Mouse (Mus musculus): ENCODE measurements at regions not wholly inside any gene's neighbourhood (a gene's known extent, or its start where the extent isn't known, plus 50 kb on each side); places are given as distances from the start of the nearest gene placed in this dataset.

- no peak overlapping the region for H3K9ac ChIP-seq (ENCODE audit: low read depth, low read length)
- no peak overlapping the region for H3K4me2 ChIP-seq (ENCODE audit: low read depth, low read length)
- WGBS, result 44% methylated on average over 1 of the region's 1 CpGs
- no peak overlapping the region for H3K27ac ChIP-seq (ENCODE audit: low read length)
- H3K4me1 ChIP-seq (ENCODE audit: control insufficient read depth, insufficient read depth, low read length), result no peaks in the 10 kb centered on the region
- no peaks in the 10 kb centered on the region for H3K27me3 ChIP-seq (replicated peaks; ENCODE audit: control insufficient read depth, insufficient read depth, low read length)
- no peaks in the 10 kb centered on the region for H3K36me3 ChIP-seq (ENCODE audit: control insufficient read depth, insufficient read depth, low read length)
- H3K4me3 ChIP-seq (ENCODE audit: low read length), result no peak overlapping the region
- ATAC-seq, result no peak
- H3K9me3 ChIP-seq (ENCODE audit: control insufficient read depth, low read length), result no peaks in the 10 kb centered on the region
Observed at GRCm38 (mm10) chr15:67557304-67557703, 1056.6 kb upstream of the Lrrc6 start.

- H3K4me1 ChIP-seq (ENCODE audit: control insufficient read depth, insufficient read depth, low read length), result no peaks in the 10 kb centered on the region
- no peaks in the 10 kb centered on the region for H3K36me3 ChIP-seq (ENCODE audit: control insufficient read depth, insufficient read depth, low read length)
- no peaks in the 10 kb centered on the region for H3K27me3 ChIP-seq (replicated peaks; ENCODE audit: control insufficient read depth, insufficient read depth, low read length)
- no peak overlapping the region for H3K9ac ChIP-seq (ENCODE audit: low read depth, low read length)
- H3K9me3 ChIP-seq (ENCODE audit: control insufficient read depth, low read length), result no peaks in the 10 kb centered on the region
- H3K27ac ChIP-seq (ENCODE audit: low read length), result no peak overlapping the region
- H3K4me2 ChIP-seq (ENCODE audit: low read depth, low read length), result no peak overlapping the region
- H3K4me3 ChIP-seq (ENCODE audit: low read length), result no peak overlapping the region
- WGBS, result 72% methylated on average over 2 of the region's 2 CpGs
- no peak for ATAC-seq
Observed at GRCm38 (mm10) chr15:67551911-67552310, 1051.2 kb upstream of the Lrrc6 start.

- Histone ChIP-seq H3K27ac (ENCODE audit: low read length) (no peak overlapping the region), H3K9ac (ENCODE audit: low read depth, low read length) (no peak overlapping the region), H3K4me1 (ENCODE audit: control insufficient read depth, insufficient read depth, low read length) (no peaks in the 10 kb centered on the region), H3K27me3 (replicated peaks; ENCODE audit: control insufficient read depth, insufficient read depth, low read length) (no peaks in the 10 kb centered on the region), H3K36me3 (ENCODE audit: control insufficient read depth, insufficient read depth, low read length) (no peaks in the 10 kb centered on the region), H3K4me3 (ENCODE audit: low read length) (no peak overlapping the region), H3K9me3 (ENCODE audit: control insufficient read depth, low read length) (no peaks in the 10 kb centered on the region), H3K4me2 (ENCODE audit: low read depth, low read length) (no peak overlapping the region)
- 84% methylated on average over 1 of the region's 1 CpGs for WGBS
- ATAC-seq, result no peak
Observed at GRCm38 (mm10) chr15:67546896-67547400, 1046.2 kb upstream of the Lrrc6 start.

GRCm38 (mm10) chr15:67545745-67546144, 1045.0 kb upstream of the Lrrc6 start:
- no peaks in the 10 kb centered on the region for H3K36me3 ChIP-seq (ENCODE audit: control insufficient read depth, insufficient read depth, low read length)
- H3K27ac ChIP-seq (ENCODE audit: low read length), result no peak overlapping the region
- ATAC-seq, result no peak
- no peak overlapping the region for H3K4me2 ChIP-seq (ENCODE audit: low read depth, low read length)
- no peak overlapping the region for H3K4me3 ChIP-seq (ENCODE audit: low read length)
- H3K9ac ChIP-seq (ENCODE audit: low read depth, low read length), result no peak overlapping the region
- H3K27me3 ChIP-seq (replicated peaks; ENCODE audit: control insufficient read depth, insufficient read depth, low read length), result no peaks in the 10 kb centered on the region
- H3K4me1 ChIP-seq (ENCODE audit: control insufficient read depth, insufficient read depth, low read length), result no peaks in the 10 kb centered on the region
- 90% methylated on average over 6 of the region's 6 CpGs for WGBS
- H3K9me3 ChIP-seq (ENCODE audit: control insufficient read depth, low read length), result no peaks in the 10 kb centered on the region

- H3K36me3 ChIP-seq (ENCODE audit: control insufficient read depth, insufficient read depth, low read length), result no peaks in the 10 kb centered on the region
- no peak overlapping the region for H3K9ac ChIP-seq (ENCODE audit: low read depth, low read length)
- no peak for ATAC-seq
- no peaks in the 10 kb centered on the region for H3K4me1 ChIP-seq (ENCODE audit: control insufficient read depth, insufficient read depth, low read length)
- no peaks in the 10 kb centered on the region for H3K9me3 ChIP-seq (ENCODE audit: control insufficient read depth, low read length)
- H3K27me3 ChIP-seq (replicated peaks; ENCODE audit: control insufficient read depth, insufficient read depth, low read length), result no peaks in the 10 kb centered on the region
- H3K4me3 ChIP-seq (ENCODE audit: low read length), result no peak overlapping the region
- H3K4me2 ChIP-seq (ENCODE audit: low read depth, low read length), result no peak overlapping the region
- no peak overlapping the region for H3K27ac ChIP-seq (ENCODE audit: low read length)
Observed at GRCm38 (mm10) chr15:67513722-67514121, 1013.0 kb upstream of the Lrrc6 start.

GRCm38 (mm10) chr15:67495001-67495658, 994.4 kb upstream of the Lrrc6 start:
- no peak overlapping the region for H3K9ac ChIP-seq (ENCODE audit: low read depth, low read length)
- no peak overlapping the region for H3K27ac ChIP-seq (ENCODE audit: low read length)
- no peaks in the 10 kb centered on the region for H3K4me1 ChIP-seq (ENCODE audit: control insufficient read depth, insufficient read depth, low read length)
- WGBS, result 82% methylated on average over 7 of the region's 7 CpGs
- H3K4me2 ChIP-seq (ENCODE audit: low read depth, low read length), result no peak overlapping the region
- no peak for ATAC-seq
- no peaks in the 10 kb centered on the region for H3K27me3 ChIP-seq (replicated peaks; ENCODE audit: control insufficient read depth, insufficient read depth, low read length)
- no peaks in the 10 kb centered on the region for H3K9me3 ChIP-seq (ENCODE audit: control insufficient read depth, low read length)
- no peaks in the 10 kb centered on the region for H3K36me3 ChIP-seq (ENCODE audit: control insufficient read depth, insufficient read depth, low read length)
- no peak overlapping the region for H3K4me3 ChIP-seq (ENCODE audit: low read length)

- H3K9ac ChIP-seq (ENCODE audit: low read depth, low read length), result no peak overlapping the region
- no peaks in the 10 kb centered on the region for H3K9me3 ChIP-seq (ENCODE audit: control insufficient read depth, low read length)
- no peak overlapping the region for H3K27ac ChIP-seq (ENCODE audit: low read length)
- no peak overlapping the region for H3K4me3 ChIP-seq (ENCODE audit: low read length)
- H3K4me1 ChIP-seq (ENCODE audit: control insufficient read depth, insufficient read depth, low read length), result no peaks in the 10 kb centered on the region
- H3K36me3 ChIP-seq (ENCODE audit: control insufficient read depth, insufficient read depth, low read length), result no peaks in the 10 kb centered on the region
- ATAC-seq, result no peak
- no peak overlapping the region for H3K4me2 ChIP-seq (ENCODE audit: low read depth, low read length)
- no peaks in the 10 kb centered on the region for H3K27me3 ChIP-seq (replicated peaks; ENCODE audit: control insufficient read depth, insufficient read depth, low read length)
- 74% methylated on average over 2 of the region's 2 CpGs for WGBS
Observed at GRCm38 (mm10) chr15:67481733-67482132, 981.0 kb upstream of the Lrrc6 start.

GRCm38 (mm10) chr15:67474325-67474724, 973.6 kb upstream of the Lrrc6 start:
- no peak overlapping the region for H3K27ac ChIP-seq (ENCODE audit: low read length)
- H3K27me3 ChIP-seq (replicated peaks; ENCODE audit: control insufficient read depth, insufficient read depth, low read length), result no peaks in the 10 kb centered on the region
- no peaks in the 10 kb centered on the region for H3K36me3 ChIP-seq (ENCODE audit: control insufficient read depth, insufficient read depth, low read length)
- no peaks in the 10 kb centered on the region for H3K9me3 ChIP-seq (ENCODE audit: control insufficient read depth, low read length)
- H3K4me1 ChIP-seq (ENCODE audit: control insufficient read depth, insufficient read depth, low read length), result no peaks in the 10 kb centered on the region
- H3K9ac ChIP-seq (ENCODE audit: low read depth, low read length), result no peak overlapping the region
- no peak overlapping the region for H3K4me3 ChIP-seq (ENCODE audit: low read length)
- peak; percentile 56; the same call in 1 of the 2 replicates for ATAC-seq
- WGBS, result 79% methylated on average over 5 of the region's 5 CpGs
- no peak overlapping the region for H3K4me2 ChIP-seq (ENCODE audit: low read depth, low read length)

GRCm38 (mm10) chr15:67472979-67473378, 972.3 kb upstream of the Lrrc6 start:
- H3K4me1 ChIP-seq (ENCODE audit: control insufficient read depth, insufficient read depth, low read length), result no peaks in the 10 kb centered on the region
- no peaks in the 10 kb centered on the region for H3K27me3 ChIP-seq (replicated peaks; ENCODE audit: control insufficient read depth, insufficient read depth, low read length)
- H3K36me3 ChIP-seq (ENCODE audit: control insufficient read depth, insufficient read depth, low read length), result no peaks in the 10 kb centered on the region
- H3K4me3 ChIP-seq (ENCODE audit: low read length), result no peak overlapping the region
- H3K27ac ChIP-seq (ENCODE audit: low read length), result no peak overlapping the region
- H3K9me3 ChIP-seq (ENCODE audit: control insufficient read depth, low read length), result no peaks in the 10 kb centered on the region
- no peak overlapping the region for H3K4me2 ChIP-seq (ENCODE audit: low read depth, low read length)
- no peak overlapping the region for H3K9ac ChIP-seq (ENCODE audit: low read depth, low read length)
- ATAC-seq, result no peak

- Histone ChIP-seq H3K9me3 (ENCODE audit: control insufficient read depth, low read length) (no peaks in the 10 kb centered on the region), H3K4me2 (ENCODE audit: low read depth, low read length) (no peak overlapping the region), H3K4me3 (ENCODE audit: low read length) (no peak overlapping the region), H3K4me1 (ENCODE audit: control insufficient read depth, insufficient read depth, low read length) (no peaks in the 10 kb centered on the region), H3K36me3 (ENCODE audit: control insufficient read depth, insufficient read depth, low read length) (no peaks in the 10 kb centered on the region), H3K9ac (ENCODE audit: low read depth, low read length) (no peak overlapping the region), H3K27me3 (replicated peaks; ENCODE audit: control insufficient read depth, insufficient read depth, low read length) (no peaks in the 10 kb centered on the region), H3K27ac (ENCODE audit: low read length) (no peak overlapping the region)
- 90% methylated on average over 1 of the region's 1 CpGs for WGBS
- ATAC-seq, result no peak
Observed at GRCm38 (mm10) chr15:67471283-67471682, 970.6 kb upstream of the Lrrc6 start.
